Mouse (Mus musculus) embryonic facial prominence, embryonic 15.5 days (tissue): ENCODE measurements around the gene Cdh5. TPM values are rescaled to one million over a fixed set of nuclear protein-coding genes. Genes with fewer than 3 reads are reported as not detected.

Source experiments
- ATAC-seq: fragments of 200-750 bp; cut with Nextera tagmentation; 2 replicates; pipeline ENCODE4 v1.8.0; 2017; ENCODE audit warnings: low read depth, moderate TSS enrichment; ENCODE audit not compliant: insufficient number of reproducible peaks, low FRiP score, low TSS enrichment
- H3K27ac ChIP-seq: fragments of 300-500 bp; sonication (generic); replicated peaks from 2 replicates; pipeline ENCODE4 v1.5.1; 2015; ENCODE audit warnings: mild to moderate bottlenecking, inconsistent platforms
- H3K27me3 ChIP-seq: fragments of 300-500 bp; sonication (generic); 2 replicates; pipeline ENCODE4 v1.6.1; 2015; ENCODE audit warnings: inconsistent platforms
- H3K36me3 ChIP-seq: fragments of 300-500 bp; sonication (generic); 2 replicates; pipeline ENCODE4 v1.6.1; 2015; ENCODE audit warnings: mild to moderate bottlenecking, inconsistent platforms
- H3K4me1 ChIP-seq: fragments of 300-500 bp; sonication (generic); 2 replicates; pipeline ENCODE4 v1.6.1; 2015; ENCODE audit warnings: inconsistent platforms
- H3K4me2 ChIP-seq: fragments of 300-500 bp; sonication (generic); replicated peaks from 2 replicates; pipeline ENCODE4 v1.6.1; 2015; ENCODE audit warnings: mild to moderate bottlenecking, inconsistent platforms
- H3K4me3 ChIP-seq: fragments of 300-500 bp; sonication (generic); replicated peaks from 2 replicates; pipeline ENCODE4 v1.5.1; 2015; ENCODE audit warnings: mild to moderate bottlenecking, inconsistent platforms
- H3K9ac ChIP-seq: fragments of 300-500 bp; sonication (generic); 2 replicates; pipeline ENCODE4 v1.6.1; 2015; ENCODE audit warnings: inconsistent platforms
- H3K9me3 ChIP-seq: fragments of 300-500 bp; sonication (generic); replicated peaks from 2 replicates; pipeline ENCODE4 v1.6.1; 2016; ENCODE audit warnings: inconsistent platforms
- WGBS: fragments of 180-500 bp; shearing (Covaris S2); methylation state at CpG from one replicate; pipeline ENCODE4 v1.1.7; 2015; 5-methylcytosine and 5-hydroxymethylcytosine counted together
- polyA plus RNA-seq: library from polyadenylated mRNA; unstranded; fragments of >200 nt; fragmentation: Nextera tagmentation; extraction: Ambion mirVana; gene quantifications from 2 replicates; pipeline ENCODE4 v1.2.1, GENCODE M21; 2015

Gene Cdh5
- polyA plus RNA-seq, 1 experiment from 2014 or later = 32.7 TPM

DNA sequence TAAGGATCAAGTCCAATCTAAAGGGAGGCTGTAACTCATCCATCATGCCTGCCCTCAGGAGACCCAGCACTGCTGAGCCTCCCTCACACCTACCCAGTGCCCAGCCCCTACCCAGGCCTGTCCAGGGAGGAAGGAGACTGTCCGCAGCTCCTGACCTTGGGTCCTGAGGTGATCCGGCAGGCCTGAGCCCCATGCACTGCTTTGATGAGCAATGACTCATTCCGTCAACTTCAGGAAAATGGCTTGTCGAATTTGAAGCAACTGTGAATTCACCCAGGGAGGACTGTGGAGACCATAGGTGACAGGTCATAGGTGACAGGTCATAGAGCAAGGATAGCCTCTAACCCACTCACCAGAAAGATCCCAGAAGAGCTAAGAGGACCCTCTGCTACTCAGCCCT is 42.0 kb downstream of the Cdh5 start:
- no peak for ATAC-seq
- no peak overlapping the region for H3K9ac ChIP-seq
- WGBS = 68% methylated on average over 4 of the region's 4 CpGs
- H3K4me3 ChIP-seq = no peak overlapping the region
- H3K27me3 ChIP-seq = no peaks in the 10 kb centered on the region
- no peak overlapping the region for H3K27ac ChIP-seq
- no peaks in the 10 kb centered on the region for H3K9me3 ChIP-seq
- no peaks in the 10 kb centered on the region for H3K36me3 ChIP-seq
- H3K4me1 ChIP-seq = no peaks in the 10 kb centered on the region
- no peak overlapping the region for H3K4me2 ChIP-seq

- Histone ChIP-seq H3K36me3 (no peaks in the 10 kb centered on the region), H3K27ac (no peak overlapping the region), H3K4me1 (no peaks in the 10 kb centered on the region), H3K9ac (no peak overlapping the region), H3K4me3 (no peak overlapping the region), H3K27me3 (no peaks in the 10 kb centered on the region), H3K4me2 (no peak overlapping the region), H3K9me3 (no peaks in the 10 kb centered on the region)
- WGBS = 76% methylated on average over 13 of the region's 13 CpGs
- ATAC-seq = no peak
Measured at GRCm38 (mm10) chr8:104144434-104145216, 43.2 kb downstream of the Cdh5 start.

DNA sequence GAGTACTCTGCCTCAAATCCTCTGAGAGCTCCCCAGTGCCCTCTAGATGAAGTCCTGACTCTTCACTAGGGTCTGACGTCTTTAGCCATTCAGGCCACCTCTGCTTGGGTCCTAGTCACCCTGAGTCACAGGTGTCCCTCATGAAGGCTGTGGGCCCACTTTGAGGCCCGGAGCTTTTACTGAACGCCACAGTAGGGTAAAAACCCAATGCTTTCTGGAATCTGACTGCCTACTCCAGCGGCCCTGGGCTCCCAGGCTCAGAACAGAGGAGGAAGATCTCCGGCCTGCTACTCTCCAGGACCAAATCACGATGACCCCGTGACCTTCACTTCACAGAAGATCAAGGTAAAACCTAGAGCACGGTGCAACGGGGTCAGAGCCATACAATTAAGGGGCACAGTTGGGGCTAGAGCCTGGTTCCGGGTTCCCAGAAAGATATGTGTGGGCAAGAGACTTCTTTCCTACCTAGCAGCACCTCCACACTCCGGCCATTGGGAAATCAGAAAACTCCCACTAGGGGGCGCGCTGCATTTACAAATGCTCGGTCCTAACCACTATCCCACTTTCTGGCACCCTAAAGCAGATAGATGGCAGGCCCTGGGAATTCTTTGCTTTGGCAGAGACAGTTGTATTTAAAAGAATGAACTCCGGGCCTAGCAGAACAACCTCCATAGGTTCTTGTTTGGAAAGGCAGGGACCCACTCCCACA is 44.7 kb downstream of the Cdh5 start:
- Histone ChIP-seq H3K27ac (no peak overlapping the region), H3K36me3 (no peaks in the 10 kb centered on the region), H3K4me2 (no peak overlapping the region), H3K9ac (no peak overlapping the region), H3K4me1 (no peaks in the 10 kb centered on the region), H3K4me3 (no peak overlapping the region), H3K9me3 (no peaks in the 10 kb centered on the region), H3K27me3 (no peaks in the 10 kb centered on the region)
- WGBS = 31% methylated on average over 15 of the region's 15 CpGs
- ATAC-seq = no peak

DNA sequence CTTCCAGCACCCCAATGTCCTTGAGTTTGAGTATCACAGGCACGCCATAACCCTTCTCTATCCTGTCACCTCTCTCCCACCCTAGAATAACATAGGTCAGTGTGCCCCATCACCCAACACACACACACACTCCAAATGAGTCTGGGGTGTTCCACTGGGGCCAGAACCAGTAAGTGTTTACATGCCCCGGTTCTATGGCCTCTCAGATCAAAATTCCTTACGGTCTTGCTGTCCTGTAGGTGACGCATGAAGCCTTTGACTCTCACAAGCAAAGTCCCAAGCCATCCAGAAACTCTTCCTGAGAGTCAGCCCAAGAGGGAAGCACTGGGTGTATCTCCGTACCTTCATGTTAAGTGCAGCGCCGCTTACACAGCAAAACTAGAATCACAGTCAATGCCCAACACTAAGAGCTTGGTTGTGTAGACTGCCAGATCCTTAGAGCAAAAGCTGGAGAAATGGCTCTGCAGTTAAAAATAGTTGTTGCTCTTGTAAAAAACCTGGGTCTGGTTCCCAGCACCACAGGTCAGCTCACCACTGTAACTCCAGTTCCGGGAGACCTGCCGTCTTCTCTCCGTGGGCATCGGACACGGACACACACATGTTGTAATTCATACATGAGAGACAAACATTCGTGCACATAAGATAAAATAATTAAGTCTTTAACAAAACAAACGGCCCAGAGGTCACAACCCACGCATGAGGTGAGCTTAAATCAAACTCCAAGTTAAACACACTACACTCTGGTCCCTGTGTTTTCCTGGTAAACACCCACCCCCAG is 45.5 kb downstream of the Cdh5 start:
- Histone ChIP-seq H3K9ac (no peak overlapping the region), H3K27ac (no peak overlapping the region), H3K9me3 (no peaks in the 10 kb centered on the region), H3K4me2 (no peak overlapping the region), H3K4me1 (no peaks in the 10 kb centered on the region), H3K4me3 (no peak overlapping the region), H3K36me3 (no peaks in the 10 kb centered on the region), H3K27me3 (no peaks in the 10 kb centered on the region)
- ATAC-seq = no peak
- WGBS = 86% methylated on average over 15 of the region's 15 CpGs

DNA sequence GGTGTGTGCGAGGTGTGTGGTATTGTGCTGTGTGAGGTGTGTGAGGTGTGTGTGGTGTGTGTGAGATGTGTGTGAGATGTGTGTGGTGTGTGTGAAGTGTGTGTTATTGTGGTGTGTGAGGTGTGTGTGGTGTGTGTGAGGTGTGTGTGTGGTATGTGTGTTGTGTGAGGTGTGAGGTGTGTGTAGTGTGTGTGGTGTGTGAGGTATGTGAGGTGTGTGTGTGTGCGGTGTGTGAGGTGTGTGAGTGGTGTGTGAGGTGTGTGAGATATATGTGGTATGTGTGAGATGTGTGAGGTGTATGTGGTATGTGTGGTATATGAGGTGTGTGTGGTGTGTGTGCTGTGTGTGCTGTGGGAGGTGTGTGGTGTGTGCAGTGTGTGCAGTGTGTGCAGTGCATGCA is 46.5 kb downstream of the Cdh5 start:
- Histone ChIP-seq H3K4me2 (no peak overlapping the region), H3K9me3 (no peaks in the 10 kb centered on the region), H3K36me3 (no peaks in the 10 kb centered on the region), H3K27ac (no peak overlapping the region), H3K9ac (no peak overlapping the region), H3K27me3 (no peaks in the 10 kb centered on the region), H3K4me1 (no peaks in the 10 kb centered on the region), H3K4me3 (no peak overlapping the region)
- 92% methylated on average over 2 of the region's 2 CpGs for WGBS
- ATAC-seq = peak; percentile 47; the same call in 1 of the 2 replicates

- no peak for ATAC-seq
- 55% methylated on average over 5 of the region's 5 CpGs for WGBS
- H3K4me2 ChIP-seq = no peak overlapping the region
- H3K27ac ChIP-seq = no peak overlapping the region
- H3K4me1 ChIP-seq = no peaks in the 10 kb centered on the region
- no peak overlapping the region for H3K4me3 ChIP-seq
- no peaks in the 10 kb centered on the region for H3K27me3 ChIP-seq
- H3K36me3 ChIP-seq = no peaks in the 10 kb centered on the region
- no peaks in the 10 kb centered on the region for H3K9me3 ChIP-seq
- H3K9ac ChIP-seq = no peak overlapping the region
Measured at GRCm38 (mm10) chr8:104160731-104161130, 59.3 kb downstream of the Cdh5 start.

- H3K27me3 ChIP-seq = peaks cover 39% of the 10 kb centered on the region
- WGBS = 78% methylated on average over 3 of the region's 3 CpGs
Measured at GRCm38 (mm10) chr8:104169461-104169860, 68.0 kb downstream of the Cdh5 start.

GRCm38 (mm10) chr8:104170118-104171049 is 69.0 kb downstream of the Cdh5 start, which contains the start of gene Bean1:
Gene Bean1, plus strand, starts transcription at chr8:104170442.
- peaks cover 9% of the 10 kb centered on the region for H3K4me1 ChIP-seq
- no peak within 1 kb of the TSS for H3K27ac ChIP-seq
- ATAC-seq = peak; percentile 63
- H3K4me3 ChIP-seq = peak within 1 kb of the TSS; percentile 61
- 2% methylated on average over 83 of the region's 87 CpGs for WGBS
- no peaks in the 10 kb centered on the region for H3K36me3 ChIP-seq
- H3K4me2 ChIP-seq = peak within 1 kb of the TSS; percentile 97
- peaks cover 39% of the 10 kb centered on the region for H3K27me3 ChIP-seq
- H3K9ac ChIP-seq = peak within 1 kb of the TSS; percentile 43
- no peaks in the 10 kb centered on the region for H3K9me3 ChIP-seq

More at GRCm38 (mm10) chr8:104169461-104169860, 68.0 kb downstream of the Cdh5 start:
- H3K4me2 ChIP-seq = no peak overlapping the region
- no peaks in the 10 kb centered on the region for H3K36me3 ChIP-seq
- peaks cover 9% of the 10 kb centered on the region for H3K4me1 ChIP-seq
- no peak overlapping the region for H3K4me3 ChIP-seq
- H3K27ac ChIP-seq = no peak overlapping the region
- H3K9me3 ChIP-seq = no peaks in the 10 kb centered on the region
- no peak for ATAC-seq
- no peak overlapping the region for H3K9ac ChIP-seq

- no peak for ATAC-seq
Measured at GRCm38 (mm10) chr8:104171050-104171620, 69.7 kb downstream of the Cdh5 start.

GRCm38 (mm10) chr8:104172420-104172819 is 71.0 kb downstream of the Cdh5 start:
- Histone ChIP-seq H3K36me3 (no peaks in the 10 kb centered on the region), H3K9ac (no peak overlapping the region), H3K9me3 (no peaks in the 10 kb centered on the region), H3K27me3 (peaks cover 39% of the 10 kb centered on the region), H3K4me3 (no peak overlapping the region), H3K27ac (no peak overlapping the region), H3K4me2 (no peak overlapping the region), H3K4me1 (peaks cover 9% of the 10 kb centered on the region)
- ATAC-seq = no peak
- WGBS = 92% methylated on average over 6 of the region's 6 CpGs

More at GRCm38 (mm10) chr8:104171050-104171620, 69.7 kb downstream of the Cdh5 start:
- WGBS = 5% methylated on average over 32 of the region's 32 CpGs
- no peaks in the 10 kb centered on the region for H3K9me3 ChIP-seq
- peaks cover 39% of the 10 kb centered on the region for H3K27me3 ChIP-seq
- H3K9ac ChIP-seq = peak overlapping the region; percentile 43
- peaks cover 9% of the 10 kb centered on the region for H3K4me1 ChIP-seq
- H3K4me2 ChIP-seq = peak overlapping the region; percentile 97
- H3K27ac ChIP-seq = no peak overlapping the region
- H3K36me3 ChIP-seq = no peaks in the 10 kb centered on the region
- peak overlapping the region; percentile 61 for H3K4me3 ChIP-seq
